Comparison of ENCODE assay signal across 8 mouse cellular contexts in genomic region chr4:155217241-155218103, GRCm38 (mm10). TPM values are rescaled to one million over a fixed set of nuclear protein-coding genes. Genes with fewer than 3 reads are reported as not detected.
A peak's percentile ranks its signal among the peaks of the same experiment; 100 is the strongest.
DNase-seq lines count a peak whose midpoint lies in the region; ATAC-seq lines count a peak whose summit lies in the region.

No protein-coding gene starts in this region.

- H3K4me1 ChIP-seq in forebrain, embryonic 13.5 days, result peaks cover 92% of the 10 kb centered on the region
- H3K4me1 ChIP-seq in forebrain, embryonic 16.5 days (replicated peaks; ENCODE audit: control insufficient read depth, insufficient read depth, low read length), result peaks cover 86% of the 10 kb centered on the region
- peaks cover 66% of the 10 kb centered on the region for H3K4me1 ChIP-seq in brown adipose tissue, adult 24 weeks (ENCODE audit: control insufficient read depth, insufficient read depth, insufficient read length, low read length)
- peaks cover 90% of the 10 kb centered on the region for H3K4me1 ChIP-seq in hindbrain, embryonic 14.5 days (replicated peaks; ENCODE audit: control insufficient read depth, insufficient read depth, low read length)
- peaks cover 91% of the 10 kb centered on the region for H3K4me1 ChIP-seq in liver, embryonic 12.5 days

- no peaks in the 10 kb centered on the region for H3K36me3 ChIP-seq in forebrain, embryonic 13.5 days (ENCODE audit: poor library complexity, severe bottlenecking)
- no peaks in the 10 kb centered on the region for H3K36me3 ChIP-seq in forebrain, embryonic 16.5 days (ENCODE audit: control insufficient read depth, insufficient read depth)
- H3K36me3 ChIP-seq in hindbrain, embryonic 14.5 days (replicated peaks; ENCODE audit: control insufficient read depth, insufficient read depth), result no peaks in the 10 kb centered on the region
- peaks cover 3% of the 10 kb centered on the region; the same call in 1 of the 2 replicates for H3K36me3 ChIP-seq in liver, embryonic 12.5 days

- H3K9me3 ChIP-seq in forebrain, embryonic 13.5 days (replicated peaks), result no peaks in the 10 kb centered on the region
- H3K9me3 ChIP-seq in forebrain, embryonic 16.5 days (ENCODE audit: control insufficient read depth, low read length), result no peaks in the 10 kb centered on the region
- H3K9me3 ChIP-seq in hindbrain, embryonic 14.5 days (ENCODE audit: control insufficient read depth, low read length), result no peaks in the 10 kb centered on the region
- no peaks in the 10 kb centered on the region for H3K9me3 ChIP-seq in liver, embryonic 12.5 days (replicated peaks)

- WGBS in forebrain, embryonic 13.5 days, result 80% methylated on average over 12 of the region's 12 CpGs
- WGBS in forebrain, embryonic 16.5 days, result 83% methylated on average over 12 of the region's 12 CpGs
- WGBS in hindbrain, embryonic 14.5 days, result 62% methylated on average over 12 of the region's 12 CpGs
- 50% methylated on average over 12 of the region's 12 CpGs for WGBS in liver, embryonic 12.5 days (ENCODE audit: insufficient replicate concordance)

- H3K27ac ChIP-seq in forebrain, embryonic 13.5 days, result no peak overlapping the region
- H3K27ac ChIP-seq in forebrain, embryonic 16.5 days (ENCODE audit: low read length), result no peak overlapping the region
- H3K27ac ChIP-seq in brown adipose tissue, adult 24 weeks (replicated peaks; ENCODE audit: low read depth, low read length), result peak overlapping the region; percentile 85
- no peak overlapping the region for H3K27ac ChIP-seq in hindbrain, embryonic 14.5 days
- no peak overlapping the region for H3K27ac ChIP-seq in liver, embryonic 12.5 days

- H3K9ac ChIP-seq in forebrain, embryonic 13.5 days, result no peak overlapping the region
- no peak overlapping the region for H3K9ac ChIP-seq in forebrain, embryonic 16.5 days (replicated peaks; ENCODE audit: low read depth, low read length)
- H3K9ac ChIP-seq in hindbrain, embryonic 14.5 days, result no peak overlapping the region
- no peak overlapping the region for H3K9ac ChIP-seq in liver, embryonic 12.5 days

- ATAC-seq in forebrain, embryonic 13.5 days, result no peak
- no peak for ATAC-seq in forebrain, embryonic 16.5 days
- ATAC-seq in hindbrain, embryonic 14.5 days (ENCODE audit: low FRiP score), result no peak
- no peak for ATAC-seq in liver, embryonic 12.5 days

- H3K27me3 ChIP-seq in forebrain, embryonic 13.5 days, result no peaks in the 10 kb centered on the region
- no peaks in the 10 kb centered on the region for H3K27me3 ChIP-seq in forebrain, embryonic 16.5 days (replicated peaks; ENCODE audit: control insufficient read depth, insufficient read depth, low read length)
- H3K27me3 ChIP-seq in hindbrain, embryonic 14.5 days (ENCODE audit: control insufficient read depth, insufficient read depth, low read length), result no peaks in the 10 kb centered on the region
- H3K27me3 ChIP-seq in liver, embryonic 12.5 days (replicated peaks), result peaks cover 39% of the 10 kb centered on the region

- peak overlapping the region; percentile 100 for H3K4me2 ChIP-seq in forebrain, embryonic 13.5 days
- H3K4me2 ChIP-seq in forebrain, embryonic 16.5 days (ENCODE audit: low read length), result no peak overlapping the region; the same call in 1 of the 2 replicates
- H3K4me2 ChIP-seq in hindbrain, embryonic 14.5 days (replicated peaks), result peak overlapping the region; percentile 100
- H3K4me2 ChIP-seq in liver, embryonic 12.5 days, result peak overlapping the region; percentile 16; the same call in 1 of the 2 replicates

- H3K4me3 ChIP-seq in forebrain, embryonic 13.5 days, result no peak overlapping the region
- no peak overlapping the region for H3K4me3 ChIP-seq in forebrain, embryonic 16.5 days (replicated peaks; ENCODE audit: low read length)
- H3K4me3 ChIP-seq in brown adipose tissue, adult 24 weeks (ENCODE audit: insufficient read depth, low read depth, low read length), result peak overlapping the region; percentile 73
- no peak overlapping the region for H3K4me3 ChIP-seq in hindbrain, embryonic 14.5 days (replicated peaks; ENCODE audit: low read length)
- H3K4me3 ChIP-seq in liver, embryonic 12.5 days, result no peak overlapping the region

- no peak for DNase-seq in hindbrain, embryonic 14.5 days (ENCODE audit: low spot score)
- peak; percentile 77 to 85 for DNase-seq in natural killer cell, adult 2 months (ENCODE audit: low spot score in 2 of 2)
- no peak for DNase-seq in layer of hippocampus, postnatal 36 days
- DNase-seq in right cerebral cortex, postnatal 14 days, result no peak

RNA-seq across cellular contexts. Expression of gene Ski, which starts 4.9 kb away (rescaled TPM):
- polyA plus RNA-seq in forebrain, embryonic 13.5 days (2015; fragmentation: Nextera tagmentation; extraction: Ambion mirVana), result 11.3 and 12.0 TPM in 2 replicates
- polyA plus RNA-seq in forebrain, embryonic 16.5 days (2015; fragmentation: Nextera tagmentation; extraction: Ambion mirVana), result 15.8 and 16.0 TPM in 2 replicates
- polyA plus RNA-seq in brown adipose tissue, adult 24 weeks (2012; ENCODE audit: insufficient read depth, insufficient read length, missing spikeins), result 18.9 and 20.2 TPM in 2 replicates
- 15.1 and 15.6 TPM in 2 replicates for polyA plus RNA-seq in hindbrain, embryonic 14.5 days (2014; fragmentation: Nextera tagmentation; extraction: Ambion mirVana)
- polyA plus RNA-seq in liver, embryonic 12.5 days (2016; fragmentation: Nextera tagmentation; extraction: Ambion mirVana), result 3.5 and 3.8 TPM in 2 replicates
- total RNA-seq in layer of hippocampus, postnatal 36 days (2021), result 100 to 1,000 TPM; 126 to 132 TPM

RNA-seq across cellular contexts. Expression of gene Faap20, which starts 32.1 kb away (rescaled TPM):
- 90.3 and 93.2 TPM in 2 replicates for polyA plus RNA-seq in forebrain, embryonic 13.5 days (2015; fragmentation: Nextera tagmentation; extraction: Ambion mirVana)
- polyA plus RNA-seq in forebrain, embryonic 16.5 days (2015; fragmentation: Nextera tagmentation; extraction: Ambion mirVana), result 79.4 and 84.0 TPM in 2 replicates
- polyA plus RNA-seq in brown adipose tissue, adult 24 weeks (2012; ENCODE audit: insufficient read depth, insufficient read length, missing spikeins), result 18.7 and 21.7 TPM in 2 replicates
- polyA plus RNA-seq in hindbrain, embryonic 14.5 days (2014; fragmentation: Nextera tagmentation; extraction: Ambion mirVana), result 69.0 and 76.0 TPM in 2 replicates
- polyA plus RNA-seq in liver, embryonic 12.5 days (2016; fragmentation: Nextera tagmentation; extraction: Ambion mirVana), result 25.8 and 31.2 TPM in 2 replicates
- 10 to 100 TPM; 30.9 to 35.1 TPM for total RNA-seq in layer of hippocampus, postnatal 36 days (2021)

Comparison
In these comparisons a context has a peak if more than half of its experiments do, and no peak if none do; other contexts are left out.
1. DNase-seq: peak in natural killer cell, adult 2 months (2 of 2); none in hindbrain, embryonic 14.5 days (single experiment), layer of hippocampus, postnatal 36 days (0 of 2) and right cerebral cortex, postnatal 14 days (single experiment).